Comparison of ENCODE assay signal across 21 mouse cellular contexts in the genomic region with DNA sequence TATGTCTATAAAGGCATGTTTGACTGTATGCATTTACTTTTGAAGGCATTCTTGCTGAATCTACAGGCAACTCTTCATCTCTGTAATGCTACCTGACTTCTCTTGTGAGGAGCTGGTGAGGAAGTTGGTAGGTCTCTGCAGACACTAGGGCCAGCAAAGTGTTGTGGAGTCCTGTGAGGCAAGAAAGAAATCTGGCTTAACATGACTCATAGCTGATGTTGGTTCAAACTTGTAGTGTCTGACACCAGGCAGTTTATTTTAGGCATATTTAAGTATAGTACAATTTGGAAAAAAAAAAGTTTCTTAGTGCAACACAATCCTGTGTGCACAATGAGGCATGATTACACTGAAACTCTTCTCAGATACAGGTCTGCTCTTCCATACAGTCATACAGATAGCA. TPM values are rescaled to one million over a fixed set of nuclear protein-coding genes. Genes with fewer than 3 reads are reported as not detected.
"Had no signal": no experiment of that assay in that cellular context is flagged by ENCODE, and none has a peak within 500 bp of the region (broad histone marks: within the 10 kb centered on the region; RNA-seq: fewer than 3 reads in every experiment).

No protein-coding gene starts in this region.

- H3K9me3 ChIP-seq: liver, embryonic 13.5 days had no signal

- H3K27ac ChIP-seq: kidney, postnatal 0 days; liver, embryonic 13.5 days had no signal

- DNase-seq: kidney, postnatal 25 days; liver, embryonic 13.5 days; lung, adult 2 months; lung, postnatal 14 days; lung, postnatal 4 days; midbrain, embryonic 14.5 days; thymus, adult 18-20 months; thymus, postnatal 36 days had no signal

- H3K4me1 ChIP-seq: liver, embryonic 13.5 days had no signal

- H3K9ac ChIP-seq: liver, embryonic 13.5 days had no signal

- H3K27me3 ChIP-seq: liver, embryonic 13.5 days had no signal

- H3K4me2 ChIP-seq: liver, embryonic 13.5 days; midbrain, embryonic 11.5 days had no signal

- H3K4me3 ChIP-seq: liver, embryonic 13.5 days had no signal

RNA-seq across cellular contexts. Expression of gene Chrm5, which starts 11.0 kb away (rescaled TPM):
- total RNA-seq: liver, adult 2 months; megakaryocyte progenitor cell, adult 5-6 weeks; megakaryocyte-erythroid progenitor cell, adult 5-6 weeks had no signal
- polyA plus RNA-seq: kidney, postnatal 0 days; large intestine, adult 2 months; limb, embryonic 14.5 days; liver, adult 2 months; liver, embryonic 13.5 days; liver, embryonic 16.5 days; lung, adult 2 months; midbrain, embryonic 11.5 days; neural tube, embryonic 11.5 days; small intestine, adult 2 months; spleen, adult 2 months; testis, adult 2 months; urinary bladder, adult 2 months had no signal
